Mouse (Mus musculus): ENCODE measurements around the gene Cnn1. TPM values are rescaled to one million over a fixed set of nuclear protein-coding genes. Genes with fewer than 3 reads are reported as not detected.

Gene Cnn1
- polyA plus RNA-seq, 2 experiments, result 2.3 to 3.1 TPM

- no peak for TF ChIP-seq POLR2A (IDR thresholded peaks at IDR 0.05; ENCODE audit: borderline replicate concordance, extremely low read depth, insufficient read depth, insufficient read length)
- H3K4me3 ChIP-seq (replicated peaks; ENCODE audit: low read length), result no peak within 1 kb of the TSS
- WGBS, result 72% methylated on average over 7 of the region's 7 CpGs
- H3K9me3 ChIP-seq (ENCODE audit: control insufficient read depth, low read length), result no peaks in the 10 kb centered on the region
- no peak within 1 kb of the TSS for H3K9ac ChIP-seq (ENCODE audit: low read depth, low read length, severe bottlenecking)
- ATAC-seq (ENCODE audit: low FRiP score, low read depth), result no peak
- H3K36me3 ChIP-seq (ENCODE audit: control insufficient read depth, insufficient read depth, low read length), result no peaks in the 10 kb centered on the region
- no peak within 1 kb of the TSS for H3K27ac ChIP-seq (replicated peaks; ENCODE audit: low read depth, low read length)
- no peaks in the 10 kb centered on the region for H3K27me3 ChIP-seq (ENCODE audit: control insufficient read depth, insufficient read depth, low read length)
- H3K4me2 ChIP-seq (replicated peaks; ENCODE audit: low read depth, low read length, severe bottlenecking), result no peak within 1 kb of the TSS
- no peak for DNase-seq (ENCODE audit: low spot score)
- peaks cover 10% of the 10 kb centered on the region for H3K4me1 ChIP-seq (ENCODE audit: control insufficient read depth, insufficient read depth, low read length)
Observed at GRCm38 (mm10) chr9:22135644-22136390, 36.8 kb downstream of the Cnn1 start, which contains the start of gene Acp5. Acp5 (minus strand) TSS chr9:22135711.

- Histone ChIP-seq H3K4me3 (replicated peaks; ENCODE audit: low read length) (no peak overlapping the region), H3K9ac (ENCODE audit: low read depth, low read length, severe bottlenecking) (no peak overlapping the region), H3K27ac (replicated peaks; ENCODE audit: low read depth, low read length) (no peak overlapping the region), H3K27me3 (ENCODE audit: control insufficient read depth, insufficient read depth, low read length) (no peaks in the 10 kb centered on the region), H3K9me3 (ENCODE audit: control insufficient read depth, low read length) (no peaks in the 10 kb centered on the region), H3K4me2 (replicated peaks; ENCODE audit: low read depth, low read length, severe bottlenecking) (no peak overlapping the region), H3K4me1 (ENCODE audit: control insufficient read depth, insufficient read depth, low read length) (peaks cover 4% of the 10 kb centered on the region; the same call in 1 of the 2 replicates), H3K36me3 (ENCODE audit: control insufficient read depth, insufficient read depth, low read length) (no peaks in the 10 kb centered on the region)
- no peak for DNase-seq (ENCODE audit: low spot score)
- ATAC-seq (ENCODE audit: low FRiP score, low read depth), result no peak
- no peak for TF ChIP-seq POLR2A (IDR thresholded peaks at IDR 0.05; ENCODE audit: borderline replicate concordance, extremely low read depth, insufficient read depth, insufficient read length)
- WGBS, result 16% methylated on average over 23 of the region's 23 CpGs
Observed at GRCm38 (mm10) chr9:22136765-22137547, 37.9 kb downstream of the Cnn1 start.

- ATAC-seq (ENCODE audit: low FRiP score, low read depth), result no peak
- Histone ChIP-seq H3K27ac (replicated peaks; ENCODE audit: low read depth, low read length) (no peak overlapping the region), H3K4me3 (replicated peaks; ENCODE audit: low read length) (no peak overlapping the region), H3K9me3 (ENCODE audit: control insufficient read depth, low read length) (no peaks in the 10 kb centered on the region), H3K27me3 (ENCODE audit: control insufficient read depth, insufficient read depth, low read length) (no peaks in the 10 kb centered on the region), H3K4me1 (ENCODE audit: control insufficient read depth, insufficient read depth, low read length) (peaks cover 4% of the 10 kb centered on the region; the same call in 1 of the 2 replicates), H3K4me2 (replicated peaks; ENCODE audit: low read depth, low read length, severe bottlenecking) (no peak overlapping the region), H3K36me3 (ENCODE audit: control insufficient read depth, insufficient read depth, low read length) (no peaks in the 10 kb centered on the region), H3K9ac (ENCODE audit: low read depth, low read length, severe bottlenecking) (no peak overlapping the region)
- WGBS, result 31% methylated on average over 2 of the region's 2 CpGs
- TF ChIP-seq POLR2A (IDR thresholded peaks at IDR 0.05; ENCODE audit: borderline replicate concordance, extremely low read depth, insufficient read depth, insufficient read length), result no peak
- peak; percentile 12 for DNase-seq (ENCODE audit: low spot score)
Observed at GRCm38 (mm10) chr9:22138480-22138879, 39.5 kb downstream of the Cnn1 start.

GRCm38 (mm10) chr9:22139746-22140145 lies 40.7 kb downstream of the Cnn1 start:
- ATAC-seq (ENCODE audit: low FRiP score, low read depth) (no peak), DNase-seq (ENCODE audit: low spot score) (no peak)
- no peaks in the 10 kb centered on the region for H3K9me3 ChIP-seq (ENCODE audit: control insufficient read depth, low read length)
- peaks cover 4% of the 10 kb centered on the region; the same call in 1 of the 2 replicates for H3K4me1 ChIP-seq (ENCODE audit: control insufficient read depth, insufficient read depth, low read length)
- H3K27me3 ChIP-seq (ENCODE audit: control insufficient read depth, insufficient read depth, low read length), result no peaks in the 10 kb centered on the region
- no peak overlapping the region for H3K9ac ChIP-seq (ENCODE audit: low read depth, low read length, severe bottlenecking)
- no peak overlapping the region for H3K4me3 ChIP-seq (replicated peaks; ENCODE audit: low read length)
- TF ChIP-seq POLR2A (IDR thresholded peaks at IDR 0.05; ENCODE audit: borderline replicate concordance, extremely low read depth, insufficient read depth, insufficient read length), result no peak
- H3K36me3 ChIP-seq (ENCODE audit: control insufficient read depth, insufficient read depth, low read length), result no peaks in the 10 kb centered on the region
- H3K4me2 ChIP-seq (replicated peaks; ENCODE audit: low read depth, low read length, severe bottlenecking), result no peak overlapping the region
- 83% methylated on average over 5 of the region's 5 CpGs for WGBS
- H3K27ac ChIP-seq (replicated peaks; ENCODE audit: low read depth, low read length), result no peak overlapping the region
